Mouse (Mus musculus) E14TG2a.4 (cell line): ENCODE data around the gene Mier1.

Source experiments
- CTCF ChIP-seq: conservative IDR thresholded peaks from 2 replicates; pipeline ENCODE4 v1.5.1; 2014; ENCODE audit warnings: low read length
- NANOG ChIP-seq: IDR thresholded peaks from 2 replicates; pipeline ENCODE4 v1.6.1; 2014; ENCODE audit warnings: borderline replicate concordance, low read length, mixed read lengths
- POU5F1 ChIP-seq: IDR thresholded peaks from 2 replicates; pipeline ENCODE4 v1.6.1; 2014; ENCODE audit warnings: low read length, borderline replicate concordance

GRCm38 (mm10) chr4:103200046-103200445, 85.9 kb downstream of the Mier1 start:
- TF ChIP-seq NANOG (no peak), CTCF (no peak), POU5F1 (no peak)
